Mouse (Mus musculus): ENCODE measurements at regions not wholly inside any gene's neighbourhood (a gene's known extent, or its start where the extent isn't known, plus 50 kb on each side); places are given as distances from the start of the nearest gene placed in this dataset.

DNA sequence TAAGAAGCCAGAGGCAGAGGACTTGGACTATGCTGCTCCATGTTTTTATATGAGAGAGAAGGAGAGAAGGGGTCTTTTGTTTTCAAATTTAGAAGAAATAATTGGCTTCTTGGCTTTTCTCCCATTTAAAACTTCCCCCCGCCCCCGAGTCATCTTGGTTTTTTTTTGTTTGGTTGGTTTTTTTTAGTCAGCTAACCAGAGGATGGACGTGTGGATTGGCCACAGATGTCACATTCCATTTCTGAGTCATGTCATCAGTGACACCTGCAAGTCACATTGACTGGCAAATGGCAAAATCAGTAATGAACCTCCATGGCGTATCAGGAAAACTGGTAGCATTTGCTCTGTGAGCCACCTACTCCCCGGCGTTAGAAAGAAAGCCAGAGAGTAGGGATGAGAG lies 83.9 kb upstream of the Sgk1 start:
- ATAC-seq (ENCODE audit: low FRiP score) (no peak), DNase-seq (ENCODE audit: low spot score, missing footprints) (no peak)
- H3K36me3 ChIP-seq (ENCODE audit: control insufficient read depth, insufficient read depth, low read length), result no peaks in the 10 kb centered on the region
- no peaks in the 10 kb centered on the region for H3K9me3 ChIP-seq (ENCODE audit: control insufficient read depth, low read length)
- H3K27me3 ChIP-seq (ENCODE audit: control insufficient read depth, insufficient read depth, low read length), result no peaks in the 10 kb centered on the region
- H3K27ac ChIP-seq (ENCODE audit: low read depth, low read length), result no peak overlapping the region
- no peak overlapping the region for H3K9ac ChIP-seq (ENCODE audit: low read length)
- no peaks in the 10 kb centered on the region for H3K4me1 ChIP-seq (ENCODE audit: control insufficient read depth, insufficient read depth, low read length)
- WGBS, result 88% methylated on average over 6 of the region's 6 CpGs
- H3K4me2 ChIP-seq, result no peak overlapping the region
- H3K4me3 ChIP-seq (ENCODE audit: low read depth, low read length), result no peak overlapping the region

DNA sequence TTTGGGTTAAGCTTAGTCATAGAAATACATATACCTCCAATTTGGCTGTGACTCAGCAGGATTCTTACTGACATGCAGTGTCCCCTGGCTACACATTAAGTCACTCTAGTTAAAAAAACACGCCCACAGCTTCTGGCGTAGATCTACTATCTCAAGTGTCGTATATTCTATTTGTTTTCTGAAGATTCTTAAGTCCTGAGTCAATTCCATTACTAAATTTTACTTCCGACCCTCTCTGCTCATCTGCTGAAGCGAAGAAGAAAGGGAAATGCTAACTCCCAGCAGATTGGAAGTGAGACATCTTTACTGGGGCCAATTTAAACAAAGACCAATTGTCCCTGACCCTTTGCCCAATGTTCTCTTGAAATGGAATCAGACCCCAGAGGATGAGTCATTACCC lies 80.4 kb upstream of the Sgk1 start:
- Histone ChIP-seq H3K27me3 (ENCODE audit: control insufficient read depth, insufficient read depth, low read length) (no peaks in the 10 kb centered on the region), H3K9me3 (ENCODE audit: control insufficient read depth, low read length) (no peaks in the 10 kb centered on the region), H3K4me1 (ENCODE audit: control insufficient read depth, insufficient read depth, low read length) (no peaks in the 10 kb centered on the region), H3K27ac (ENCODE audit: low read depth, low read length) (no peak overlapping the region), H3K4me2 (no peak overlapping the region), H3K36me3 (ENCODE audit: control insufficient read depth, insufficient read depth, low read length) (no peaks in the 10 kb centered on the region), H3K9ac (ENCODE audit: low read length) (no peak overlapping the region), H3K4me3 (ENCODE audit: low read depth, low read length) (no peak overlapping the region)
- WGBS, result 90% methylated on average over 5 of the region's 5 CpGs
- DNase-seq (ENCODE audit: low spot score, missing footprints) (no peak), ATAC-seq (ENCODE audit: low FRiP score) (no peak)

GRCm38 (mm10) chr10:21803184-21803583 lies 78.8 kb upstream of the Sgk1 start:
- H3K9me3 ChIP-seq (ENCODE audit: control insufficient read depth, low read length), result no peaks in the 10 kb centered on the region
- no peaks in the 10 kb centered on the region for H3K36me3 ChIP-seq (ENCODE audit: control insufficient read depth, insufficient read depth, low read length)
- no peak overlapping the region for H3K27ac ChIP-seq (ENCODE audit: low read depth, low read length)
- H3K4me2 ChIP-seq, result no peak overlapping the region
- H3K27me3 ChIP-seq (ENCODE audit: control insufficient read depth, insufficient read depth, low read length), result no peaks in the 10 kb centered on the region
- DNase-seq (ENCODE audit: low spot score, missing footprints), result no peak
- H3K9ac ChIP-seq (ENCODE audit: low read length), result no peak overlapping the region
- H3K4me3 ChIP-seq (ENCODE audit: low read depth, low read length), result no peak overlapping the region
- no peaks in the 10 kb centered on the region for H3K4me1 ChIP-seq (ENCODE audit: control insufficient read depth, insufficient read depth, low read length)
- no peak for ATAC-seq (ENCODE audit: low FRiP score)

DNA sequence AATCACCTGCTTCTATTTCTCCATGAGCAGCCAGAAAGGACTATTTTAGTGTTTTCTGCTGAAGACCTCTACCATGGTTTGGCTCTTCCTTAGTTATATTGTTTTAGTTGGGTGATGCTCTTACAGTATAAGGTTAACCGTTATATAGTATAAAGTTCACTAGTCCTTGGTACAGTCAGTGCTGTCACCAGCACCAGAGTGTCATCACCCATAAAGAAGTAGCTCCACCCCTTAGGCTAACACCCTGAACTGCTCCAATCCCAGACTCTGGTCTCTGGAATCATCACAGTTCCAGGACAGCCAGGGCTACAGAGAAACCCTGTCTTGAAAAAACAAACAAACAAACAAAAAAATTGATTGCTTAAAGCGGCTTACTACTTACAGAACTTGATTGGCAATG lies 77.2 kb upstream of the Sgk1 start:
- H3K27me3 ChIP-seq (ENCODE audit: control insufficient read depth, insufficient read depth, low read length), result no peaks in the 10 kb centered on the region
- no peaks in the 10 kb centered on the region for H3K36me3 ChIP-seq (ENCODE audit: control insufficient read depth, insufficient read depth, low read length)
- H3K9me3 ChIP-seq (ENCODE audit: control insufficient read depth, low read length), result no peaks in the 10 kb centered on the region
- no peak overlapping the region for H3K4me2 ChIP-seq
- DNase-seq (ENCODE audit: low spot score, missing footprints) (no peak), ATAC-seq (ENCODE audit: low FRiP score) (no peak)
- H3K4me3 ChIP-seq (ENCODE audit: low read depth, low read length), result no peak overlapping the region
- no peak overlapping the region for H3K9ac ChIP-seq (ENCODE audit: low read length)
- H3K27ac ChIP-seq (ENCODE audit: low read depth, low read length), result no peak overlapping the region
- WGBS, result 92% methylated on average over 2 of the region's 2 CpGs
- H3K4me1 ChIP-seq (ENCODE audit: control insufficient read depth, insufficient read depth, low read length), result no peaks in the 10 kb centered on the region

- Histone ChIP-seq H3K27me3 (ENCODE audit: control insufficient read depth, insufficient read depth, low read length) (no peaks in the 10 kb centered on the region), H3K36me3 (ENCODE audit: control insufficient read depth, insufficient read depth, low read length) (no peaks in the 10 kb centered on the region), H3K4me2 (no peak overlapping the region), H3K4me1 (ENCODE audit: control insufficient read depth, insufficient read depth, low read length) (no peaks in the 10 kb centered on the region), H3K27ac (ENCODE audit: low read depth, low read length) (no peak overlapping the region), H3K4me3 (ENCODE audit: low read depth, low read length) (no peak overlapping the region), H3K9ac (ENCODE audit: low read length) (no peak overlapping the region), H3K9me3 (ENCODE audit: control insufficient read depth, low read length) (no peaks in the 10 kb centered on the region)
- DNase-seq (ENCODE audit: low spot score, missing footprints) (no peak), ATAC-seq (ENCODE audit: low FRiP score) (no peak)
- 49% methylated on average over 6 of the region's 6 CpGs for WGBS
These were observed 76.4 kb upstream of the Sgk1 start for GRCm38 (mm10) chr10:21805606-21806005.

DNA sequence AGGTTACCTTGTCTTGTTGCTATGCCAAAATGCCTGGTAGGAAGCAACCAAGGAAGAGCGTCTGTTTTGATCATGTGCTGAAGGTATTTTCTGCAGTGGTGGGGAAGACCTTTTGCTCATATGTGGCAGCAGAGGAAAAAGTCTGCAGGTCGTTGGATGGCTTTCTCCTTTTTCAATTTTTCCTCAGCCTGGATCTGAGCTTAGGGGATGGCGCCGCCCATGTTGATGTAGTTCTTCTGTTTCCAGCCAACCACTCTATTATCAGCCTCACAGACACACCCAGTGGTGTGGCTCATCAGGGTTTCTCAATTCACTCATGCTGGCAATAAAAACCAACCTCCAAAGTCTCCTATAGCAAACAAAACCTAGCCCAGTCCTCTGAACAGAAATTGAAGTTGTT lies 75.3 kb upstream of the Sgk1 start:
- H3K9ac ChIP-seq (ENCODE audit: low read length), result no peak overlapping the region
- no peaks in the 10 kb centered on the region for H3K4me1 ChIP-seq (ENCODE audit: control insufficient read depth, insufficient read depth, low read length)
- ATAC-seq (ENCODE audit: low FRiP score) (no peak), DNase-seq (ENCODE audit: low spot score, missing footprints) (no peak)
- no peak overlapping the region for H3K4me3 ChIP-seq (ENCODE audit: low read depth, low read length)
- H3K27ac ChIP-seq (ENCODE audit: low read depth, low read length), result no peak overlapping the region
- no peak overlapping the region for H3K4me2 ChIP-seq
- H3K27me3 ChIP-seq (ENCODE audit: control insufficient read depth, insufficient read depth, low read length), result no peaks in the 10 kb centered on the region
- H3K36me3 ChIP-seq (ENCODE audit: control insufficient read depth, insufficient read depth, low read length), result no peaks in the 10 kb centered on the region
- WGBS, result 89% methylated on average over 4 of the region's 4 CpGs
- no peaks in the 10 kb centered on the region for H3K9me3 ChIP-seq (ENCODE audit: control insufficient read depth, low read length)

DNA sequence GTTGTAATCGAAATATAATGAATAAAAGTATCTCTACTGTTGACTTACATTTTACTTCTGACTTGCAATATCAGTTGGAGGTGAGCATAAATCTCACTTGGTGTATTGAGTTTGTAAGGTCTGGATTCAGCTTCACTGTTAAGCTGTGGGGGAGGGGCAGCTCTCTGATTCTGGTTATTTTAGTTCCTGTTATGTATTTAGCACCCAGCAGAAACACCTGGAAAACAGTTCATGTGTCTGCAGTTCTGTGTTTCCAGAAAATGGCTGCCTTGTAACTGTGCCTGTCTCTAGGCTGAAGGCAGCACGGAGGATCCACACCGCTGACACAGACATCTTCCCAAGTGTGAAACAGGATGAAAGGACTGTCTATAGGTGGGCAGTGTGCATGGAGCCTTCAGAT lies 62.3 kb upstream of the Sgk1 start:
- Histone ChIP-seq H3K4me1 (ENCODE audit: control insufficient read depth, insufficient read depth, low read length) (no peaks in the 10 kb centered on the region; the same call in 1 of the 2 replicates), H3K9ac (ENCODE audit: low read length) (no peak overlapping the region), H3K4me2 (no peak overlapping the region), H3K9me3 (ENCODE audit: control insufficient read depth, low read length) (no peaks in the 10 kb centered on the region), H3K36me3 (ENCODE audit: control insufficient read depth, insufficient read depth, low read length) (no peaks in the 10 kb centered on the region), H3K4me3 (ENCODE audit: low read depth, low read length) (no peak overlapping the region), H3K27me3 (ENCODE audit: control insufficient read depth, insufficient read depth, low read length) (no peaks in the 10 kb centered on the region), H3K27ac (ENCODE audit: low read depth, low read length) (no peak overlapping the region)
- ATAC-seq (ENCODE audit: low FRiP score) (no peak), DNase-seq (ENCODE audit: low spot score, missing footprints) (no peak)
- WGBS, result 82% methylated on average over 3 of the region's 3 CpGs

DNA sequence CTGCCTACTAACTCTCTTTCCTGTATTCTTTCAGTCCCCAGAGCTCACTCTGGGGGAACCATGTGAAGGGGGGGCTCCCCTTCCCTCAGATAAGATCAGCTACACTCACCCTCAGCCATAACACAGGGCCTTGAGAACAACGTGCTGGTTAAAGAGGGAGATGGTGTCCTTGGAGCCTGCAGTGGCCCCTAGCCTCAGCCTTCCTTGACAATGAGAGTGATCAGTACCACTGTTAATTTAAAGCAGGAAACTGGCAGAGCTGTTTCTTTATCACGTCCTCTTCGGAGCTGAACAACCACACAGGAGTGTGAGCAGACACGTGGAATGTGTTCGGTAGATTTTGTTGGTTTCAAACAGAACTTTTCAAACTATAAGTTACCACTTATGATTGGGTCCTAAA lies 60.6 kb upstream of the Sgk1 start:
- no peak overlapping the region for H3K9ac ChIP-seq (ENCODE audit: low read length)
- ATAC-seq (ENCODE audit: low FRiP score) (no peak), DNase-seq (ENCODE audit: low spot score, missing footprints) (peak; percentile 69)
- no peaks in the 10 kb centered on the region for H3K27me3 ChIP-seq (ENCODE audit: control insufficient read depth, insufficient read depth, low read length)
- H3K4me2 ChIP-seq, result no peak overlapping the region
- no peak overlapping the region for H3K27ac ChIP-seq (ENCODE audit: low read depth, low read length)
- H3K4me3 ChIP-seq (ENCODE audit: low read depth, low read length), result no peak overlapping the region
- WGBS, result 76% methylated on average over 5 of the region's 5 CpGs
- no peaks in the 10 kb centered on the region for H3K36me3 ChIP-seq (ENCODE audit: control insufficient read depth, insufficient read depth, low read length)
- H3K9me3 ChIP-seq (ENCODE audit: control insufficient read depth, low read length), result no peaks in the 10 kb centered on the region
- no peaks in the 10 kb centered on the region; the same call in 1 of the 2 replicates for H3K4me1 ChIP-seq (ENCODE audit: control insufficient read depth, insufficient read depth, low read length)

DNA sequence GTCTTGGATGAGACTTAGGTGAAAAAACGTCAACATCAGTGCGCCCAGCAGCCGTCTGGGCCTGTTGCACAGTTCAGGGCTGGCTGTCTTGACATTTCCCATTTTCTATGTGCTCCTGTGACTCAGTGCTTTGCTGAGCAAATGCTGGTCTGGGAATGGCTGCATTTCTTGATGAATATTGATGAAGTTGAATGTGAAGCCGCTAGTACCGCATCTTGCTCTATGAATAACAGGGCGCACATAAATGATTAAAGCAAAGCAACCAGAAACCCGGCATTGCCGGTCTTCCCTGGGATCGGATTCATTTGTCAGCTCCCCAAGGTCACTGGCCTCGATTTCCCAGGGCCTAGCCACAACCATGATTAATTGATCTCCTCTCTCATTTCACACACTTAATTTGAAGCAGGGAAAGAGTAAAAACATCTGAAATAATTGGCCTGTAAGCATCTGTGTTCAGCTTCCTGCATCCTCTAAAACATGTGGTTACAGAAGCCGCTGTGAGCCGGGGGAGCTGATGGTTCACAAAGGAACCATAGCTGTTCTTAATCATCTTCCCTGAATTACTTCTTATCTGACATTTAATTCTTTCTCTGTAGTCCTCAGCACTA lies 57.5 kb upstream of the Sgk1 start:
- Histone ChIP-seq H3K4me3 (ENCODE audit: low read depth, low read length) (no peak overlapping the region), H3K9me3 (ENCODE audit: control insufficient read depth, low read length) (no peaks in the 10 kb centered on the region), H3K27me3 (ENCODE audit: control insufficient read depth, insufficient read depth, low read length) (no peaks in the 10 kb centered on the region), H3K4me1 (ENCODE audit: control insufficient read depth, insufficient read depth, low read length) (peaks cover 12% of the 10 kb centered on the region), H3K36me3 (ENCODE audit: control insufficient read depth, insufficient read depth, low read length) (no peaks in the 10 kb centered on the region), H3K27ac (ENCODE audit: low read depth, low read length) (no peak overlapping the region), H3K9ac (ENCODE audit: low read length) (no peak overlapping the region), H3K4me2 (no peak overlapping the region)
- WGBS, result 69% methylated on average over 12 of the region's 12 CpGs
- ATAC-seq (ENCODE audit: low FRiP score), result no peak
- peak; percentile 83 for DNase-seq (ENCODE audit: low spot score, missing footprints)
